Mouse (Mus musculus): ENCODE data around the gene Pacs2. TPM values are rescaled to one million over a fixed set of nuclear protein-coding genes. Genes with fewer than 3 reads are reported as not detected.
A peak's percentile ranks its signal among the peaks of the same experiment; 100 is the strongest.

The Pacs2 gene
- 76.3 and 90.3 TPM in 2 replicates for polyA plus RNA-seq (2012; rRNA removed)

GRCm38 (mm10) chr12:113013604-113014558, at the start of gene Pacs2:
Gene Pacs2 (plus strand): TSS chr12:113014508.
- peaks cover 5% of the 10 kb centered on the region for H3K4me1 ChIP-seq (ENCODE audit: control insufficient read depth, insufficient read depth, low read length)
- TF ChIP-seq CTCF (IDR thresholded peaks at IDR 0.05; ENCODE audit: extremely low read depth, insufficient read depth, low read length) (no peak), POLR2A (IDR thresholded peaks at IDR 0.05; ENCODE audit: extremely low read depth, insufficient read depth, low read length) (peak; percentile 81)
- peak within 1 kb of the TSS; percentile 98 for H3K27ac ChIP-seq (ENCODE audit: insufficient read depth, low read length)
- H3K4me3 ChIP-seq (ENCODE audit: insufficient read depth, low read length), result peak within 1 kb of the TSS; percentile 71

- no peak overlapping the region for H3K4me3 ChIP-seq (ENCODE audit: insufficient read depth, low read length)
- TF ChIP-seq POLR2A (IDR thresholded peaks at IDR 0.05; ENCODE audit: extremely low read depth, insufficient read depth, low read length) (no peak), CTCF (IDR thresholded peaks at IDR 0.05; ENCODE audit: extremely low read depth, insufficient read depth, low read length) (no peak)
- no peak overlapping the region for H3K27ac ChIP-seq (ENCODE audit: insufficient read depth, low read length)
- H3K4me1 ChIP-seq (ENCODE audit: control insufficient read depth, insufficient read depth, low read length), result no peaks in the 10 kb centered on the region
These were observed 48.5 kb upstream of the Pacs2 start for GRCm38 (mm10) chr12:112965783-112966182.

GRCm38 (mm10) chr12:112968943-112969342, 45.4 kb upstream of the Pacs2 start:
- no peaks in the 10 kb centered on the region for H3K4me1 ChIP-seq (ENCODE audit: control insufficient read depth, insufficient read depth, low read length)
- no peak for TF ChIP-seq CTCF (IDR thresholded peaks at IDR 0.05; ENCODE audit: extremely low read depth, insufficient read depth, low read length)
- TF ChIP-seq POLR2A (IDR thresholded peaks at IDR 0.05; ENCODE audit: extremely low read depth, insufficient read depth, low read length), result no peak
- H3K4me3 ChIP-seq (ENCODE audit: insufficient read depth, low read length), result no peak overlapping the region
- H3K27ac ChIP-seq (ENCODE audit: insufficient read depth, low read length), result no peak overlapping the region

- TF ChIP-seq POLR2A (IDR thresholded peaks at IDR 0.05; ENCODE audit: extremely low read depth, insufficient read depth, low read length), result no peak
- TF ChIP-seq CTCF (IDR thresholded peaks at IDR 0.05; ENCODE audit: extremely low read depth, insufficient read depth, low read length), result no peak
These were observed 44.7 kb upstream of the Pacs2 start for GRCm38 (mm10) chr12:112969616-112970015.

GRCm38 (mm10) chr12:112974736-112975135, 39.6 kb upstream of the Pacs2 start:
- Histone ChIP-seq H3K4me1 (ENCODE audit: control insufficient read depth, insufficient read depth, low read length) (no peaks in the 10 kb centered on the region; the same call in 1 of the 2 replicates), H3K4me3 (ENCODE audit: insufficient read depth, low read length) (no peak overlapping the region), H3K27ac (ENCODE audit: insufficient read depth, low read length) (no peak overlapping the region)
- no peak for TF ChIP-seq POLR2A (IDR thresholded peaks at IDR 0.05; ENCODE audit: extremely low read depth, insufficient read depth, low read length)
- no peak for TF ChIP-seq CTCF (IDR thresholded peaks at IDR 0.05; ENCODE audit: extremely low read depth, insufficient read depth, low read length)

More at GRCm38 (mm10) chr12:112969616-112970015, 44.7 kb upstream of the Pacs2 start:
- Histone ChIP-seq H3K4me3 (ENCODE audit: insufficient read depth, low read length) (no peak overlapping the region), H3K27ac (ENCODE audit: insufficient read depth, low read length) (no peak overlapping the region), H3K4me1 (ENCODE audit: control insufficient read depth, insufficient read depth, low read length) (no peaks in the 10 kb centered on the region)

- TF ChIP-seq POLR2A (IDR thresholded peaks at IDR 0.05; ENCODE audit: extremely low read depth, insufficient read depth, low read length) (peak; percentile 74), CTCF (IDR thresholded peaks at IDR 0.05; ENCODE audit: extremely low read depth, insufficient read depth, low read length) (no peak)
These were observed 37.8 kb upstream of the Pacs2 start, which contains the start of gene Btbd6 for GRCm38 (mm10) chr12:112976371-112977073. Gene Btbd6 (plus strand): TSS chr12:112976482.

GRCm38 (mm10) chr12:112977156-112977555, 37.2 kb upstream of the Pacs2 start:
- H3K4me3 ChIP-seq (ENCODE audit: insufficient read depth, low read length), result peak overlapping the region; percentile 57
- TF ChIP-seq CTCF (IDR thresholded peaks at IDR 0.05; ENCODE audit: extremely low read depth, insufficient read depth, low read length) (no peak), POLR2A (IDR thresholded peaks at IDR 0.05; ENCODE audit: extremely low read depth, insufficient read depth, low read length) (no peak)
- no peaks in the 10 kb centered on the region; the same call in 1 of the 2 replicates for H3K4me1 ChIP-seq (ENCODE audit: control insufficient read depth, insufficient read depth, low read length)
- H3K27ac ChIP-seq (ENCODE audit: insufficient read depth, low read length), result peak overlapping the region; percentile 99

More at GRCm38 (mm10) chr12:112976371-112977073, 37.8 kb upstream of the Pacs2 start, which contains the start of gene Btbd6:
- H3K4me1 ChIP-seq (ENCODE audit: control insufficient read depth, insufficient read depth, low read length), result no peaks in the 10 kb centered on the region; the same call in 1 of the 2 replicates
- peak within 1 kb of the TSS; percentile 99 for H3K27ac ChIP-seq (ENCODE audit: insufficient read depth, low read length)
- peak within 1 kb of the TSS; percentile 57 for H3K4me3 ChIP-seq (ENCODE audit: insufficient read depth, low read length)

- Histone ChIP-seq H3K4me1 (ENCODE audit: control insufficient read depth, insufficient read depth, low read length) (peaks cover 2% of the 10 kb centered on the region), H3K27ac (ENCODE audit: insufficient read depth, low read length) (no peak overlapping the region), H3K4me3 (ENCODE audit: insufficient read depth, low read length) (no peak overlapping the region)
- TF ChIP-seq CTCF (IDR thresholded peaks at IDR 0.05; ENCODE audit: extremely low read depth, insufficient read depth, low read length) (no peak), POLR2A (IDR thresholded peaks at IDR 0.05; ENCODE audit: extremely low read depth, insufficient read depth, low read length) (no peak)
These were observed 32.3 kb upstream of the Pacs2 start for GRCm38 (mm10) chr12:112982031-112982430.

GRCm38 (mm10) chr12:112985346-112985745, 29.0 kb upstream of the Pacs2 start:
- H3K27ac ChIP-seq (ENCODE audit: insufficient read depth, low read length), result no peak overlapping the region
- H3K4me1 ChIP-seq (ENCODE audit: control insufficient read depth, insufficient read depth, low read length), result peaks cover 2% of the 10 kb centered on the region; the same call in 1 of the 2 replicates
- TF ChIP-seq CTCF (IDR thresholded peaks at IDR 0.05; ENCODE audit: extremely low read depth, insufficient read depth, low read length) (no peak), POLR2A (IDR thresholded peaks at IDR 0.05; ENCODE audit: extremely low read depth, insufficient read depth, low read length) (no peak)
- H3K4me3 ChIP-seq (ENCODE audit: insufficient read depth, low read length), result no peak overlapping the region
